Mouse (Mus musculus) layer of hippocampus, postnatal 14 days (tissue): ENCODE measurements at regions not wholly inside any gene's neighbourhood (a gene's known extent, or its start where the extent isn't known, plus 50 kb on each side); places are given as distances from the start of the nearest gene placed in this dataset.
A peak's percentile ranks its signal among the peaks of the same experiment; 100 is the strongest.
"Not testable (repeated sequence)": the region's sequence is repeated elsewhere in the genome, so short reads cannot be mapped to it uniquely, and the experiment has no call there.

Experiments used
- DNase-seq, 2 experiments: peaks; one replicate each; pipeline ENCODE4 v3.0.0; 2021 to 2022; ENCODE audit warnings: low spot score in 2 of 2, mixed read lengths in 1 of 2

DNA sequence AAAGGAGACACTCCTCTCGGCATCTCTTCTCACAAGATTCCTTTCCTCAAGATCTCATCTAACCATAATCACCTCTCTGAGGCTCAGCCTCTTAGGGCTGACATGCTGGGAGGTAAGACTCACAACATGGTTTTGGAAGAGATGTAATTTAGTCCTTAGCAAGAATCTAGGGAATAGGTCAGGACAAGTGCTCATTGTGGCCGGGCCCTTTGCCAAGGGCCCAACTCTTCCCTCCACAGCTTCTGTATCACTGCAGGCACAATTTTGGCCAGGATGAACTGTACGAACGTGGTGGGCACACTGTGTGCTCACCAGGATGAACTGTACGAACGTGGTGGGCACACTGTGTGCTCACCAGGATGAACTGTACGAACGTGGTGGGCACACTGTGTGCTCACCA lies 154.0 kb upstream of the Hs6st1 start:
- not testable (repeated sequence) for DNase-seq

DNA sequence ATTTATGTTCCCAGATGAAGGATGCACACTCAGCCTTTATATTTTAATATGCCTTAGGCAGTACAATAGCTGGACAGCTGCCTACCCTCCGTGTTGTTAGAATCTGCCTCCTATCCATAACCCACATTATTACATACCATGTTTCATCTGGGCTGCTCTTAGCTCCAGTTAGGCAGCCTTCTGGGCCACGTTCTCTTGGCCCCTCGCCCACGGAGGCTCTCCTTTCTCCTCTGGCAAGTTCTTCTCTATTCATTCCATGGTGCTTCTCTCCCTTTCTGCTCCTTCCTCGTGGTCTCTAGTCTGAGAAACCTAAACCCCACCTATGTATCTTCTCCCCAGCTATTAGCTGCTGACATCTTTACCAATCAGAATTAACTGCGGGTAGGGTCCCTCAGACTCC lies 152.7 kb upstream of the Hs6st1 start:
- DNase-seq, result no peak

DNA sequence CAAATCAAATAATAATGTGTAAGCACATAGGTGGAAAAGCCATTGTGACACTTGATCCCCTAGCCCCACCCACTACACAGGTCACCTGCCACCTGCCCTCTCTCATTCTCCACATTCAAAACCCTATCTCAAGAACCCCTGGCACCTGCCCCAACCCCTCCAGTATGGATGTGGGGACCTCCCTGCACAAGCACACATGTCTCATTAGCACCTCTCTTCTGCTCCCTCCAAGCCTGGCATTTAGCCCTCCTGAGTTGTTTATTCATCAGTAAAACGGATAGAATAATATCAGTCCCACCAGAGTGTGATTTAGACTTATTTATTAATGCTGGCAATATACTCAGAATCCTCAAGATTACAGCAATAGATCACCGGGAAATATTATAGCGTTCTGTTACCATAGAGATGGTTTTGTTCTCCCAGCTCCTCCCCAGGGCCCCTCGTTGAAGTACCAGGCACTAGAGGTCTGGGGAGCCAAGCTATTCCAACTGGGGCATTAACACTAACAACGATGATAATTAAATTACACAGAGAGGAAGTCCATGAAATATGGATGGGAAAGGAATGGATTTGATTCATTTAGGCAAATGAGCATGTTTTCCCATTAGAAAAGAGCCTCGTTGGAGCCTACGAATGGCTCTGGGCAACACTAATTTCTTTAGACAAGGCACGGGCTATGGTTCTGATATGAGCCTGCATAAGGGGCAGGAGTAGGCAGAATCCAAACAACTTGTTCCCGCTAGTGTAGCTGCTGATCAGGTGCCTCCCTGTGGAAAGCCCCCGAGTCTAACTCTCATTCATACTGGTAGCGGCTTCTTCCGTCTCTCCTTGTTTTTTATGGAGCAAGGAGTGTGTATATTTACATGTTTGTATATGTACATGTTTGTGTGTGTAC lies 148.1 kb upstream of the Hs6st1 start:
- DNase-seq, result peak in 1 of 2 experiments; percentile 41

DNA sequence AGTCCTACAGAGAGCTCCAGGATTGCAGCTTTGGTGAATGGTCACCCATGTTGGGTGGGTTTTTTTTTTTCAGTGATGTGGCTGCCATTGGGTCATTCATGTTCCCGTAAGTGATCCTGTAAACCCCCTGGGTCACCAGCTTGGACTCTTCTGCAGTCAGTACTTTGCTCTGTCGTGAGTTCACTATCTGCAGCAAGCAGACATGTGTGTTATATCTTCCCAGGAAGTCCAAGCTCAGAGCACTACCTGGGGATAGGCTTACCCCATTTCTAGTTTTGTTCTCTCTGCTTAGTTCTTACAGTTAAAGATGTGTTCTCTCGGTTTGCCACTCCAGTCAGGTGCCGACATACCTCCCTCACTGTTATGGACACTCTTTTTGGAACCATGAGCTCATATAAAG lies 143.4 kb upstream of the Hs6st1 start:
- no peak for DNase-seq

DNA sequence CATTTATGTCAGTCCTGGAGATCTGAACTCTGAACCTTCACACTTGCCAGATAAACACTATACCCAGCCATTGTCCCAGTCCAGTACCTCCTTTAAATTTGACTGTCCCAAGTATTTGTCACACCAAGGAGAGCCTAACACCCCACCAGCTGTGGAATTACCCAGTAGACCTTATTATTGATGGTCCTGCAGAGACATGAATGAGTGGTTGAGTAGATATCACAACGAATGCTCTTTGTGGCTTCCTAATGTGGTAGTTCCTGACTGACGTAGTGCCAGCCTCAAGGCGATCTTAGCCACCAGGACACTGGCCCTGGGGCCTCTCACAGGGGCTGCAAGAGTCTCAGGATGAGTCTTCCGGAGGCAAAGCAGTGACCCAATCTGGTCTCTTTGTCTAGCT lies 142.9 kb upstream of the Hs6st1 start:
- no peak for DNase-seq

DNA sequence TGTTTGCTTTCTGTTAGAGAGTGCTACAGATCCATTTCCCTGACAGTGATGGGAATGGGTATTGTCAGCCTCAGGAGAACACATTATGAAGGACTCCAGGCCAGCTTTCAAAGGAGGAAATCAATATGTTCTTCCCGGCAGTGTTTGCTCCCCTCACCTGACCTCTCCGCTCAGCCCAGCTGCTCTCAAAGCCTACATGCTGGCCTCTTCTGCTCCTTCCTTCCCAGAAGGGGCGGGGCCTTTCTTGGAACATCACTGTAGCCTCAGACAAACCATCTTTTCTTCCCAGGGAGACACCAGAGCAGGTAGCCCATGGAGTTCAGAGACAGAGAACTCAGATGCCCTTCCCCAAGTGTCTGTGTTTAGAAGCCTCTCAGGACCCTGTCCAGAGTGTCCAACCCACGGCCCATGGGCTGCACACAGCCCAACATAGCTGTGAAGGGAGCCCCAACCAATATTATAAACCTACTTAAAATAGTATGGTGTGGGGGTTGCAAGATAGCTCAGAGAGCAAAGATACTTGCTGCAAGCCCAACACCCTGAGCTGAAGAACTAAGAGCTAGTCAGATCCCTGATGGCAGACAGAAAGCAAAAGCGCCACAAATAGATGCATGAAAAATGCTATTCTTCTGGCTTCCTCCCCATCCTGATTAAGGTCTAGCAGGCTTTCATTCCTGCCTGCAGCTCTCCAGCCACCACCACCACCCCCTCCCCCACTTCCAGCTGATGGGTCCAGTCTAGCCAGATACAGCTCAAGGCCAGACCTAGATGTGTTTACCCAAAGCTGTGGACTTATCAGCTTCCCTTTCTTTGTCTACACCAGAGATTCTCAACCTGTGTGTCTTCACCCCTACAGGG lies 141.8 kb upstream of the Hs6st1 start:
- no peak for DNase-seq

DNA sequence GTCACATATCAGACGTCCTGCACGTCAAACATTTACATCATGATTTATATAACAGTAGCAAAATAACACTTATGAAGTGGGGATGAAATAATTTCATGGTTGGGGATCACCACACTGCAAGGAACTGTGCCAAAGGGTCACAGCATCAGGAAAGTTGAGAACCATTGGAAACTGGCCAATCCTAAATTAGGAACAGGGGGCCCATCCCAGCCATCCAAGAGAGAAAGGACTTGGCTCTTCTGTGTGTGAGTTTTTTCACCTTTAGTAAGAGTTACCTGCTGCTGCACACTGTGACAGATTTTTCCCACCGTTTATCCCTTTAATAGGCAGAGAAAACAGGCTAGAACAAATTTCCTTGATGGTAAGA lies 141.2 kb upstream of the Hs6st1 start:
- no peak for DNase-seq

DNA sequence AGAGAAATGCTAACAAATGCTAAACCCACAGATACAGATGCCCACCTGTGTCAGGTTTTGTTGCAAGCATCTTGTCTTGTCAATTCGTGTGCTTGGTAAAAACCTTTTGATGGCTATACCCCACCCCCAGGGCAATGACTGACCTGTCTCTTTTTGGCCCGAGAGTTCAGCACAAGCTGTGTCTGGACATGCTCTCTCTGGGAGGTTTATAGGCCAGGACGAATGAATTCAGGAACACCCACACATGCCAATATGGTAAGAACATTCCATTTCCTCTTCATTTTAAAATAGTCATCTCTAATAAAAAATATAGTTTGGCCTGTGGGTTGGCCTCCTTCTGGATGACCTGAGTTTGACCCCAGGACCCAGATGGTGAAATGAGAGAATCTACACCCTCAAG lies 137.8 kb upstream of the Hs6st1 start:
- DNase-seq, result no peak

DNA sequence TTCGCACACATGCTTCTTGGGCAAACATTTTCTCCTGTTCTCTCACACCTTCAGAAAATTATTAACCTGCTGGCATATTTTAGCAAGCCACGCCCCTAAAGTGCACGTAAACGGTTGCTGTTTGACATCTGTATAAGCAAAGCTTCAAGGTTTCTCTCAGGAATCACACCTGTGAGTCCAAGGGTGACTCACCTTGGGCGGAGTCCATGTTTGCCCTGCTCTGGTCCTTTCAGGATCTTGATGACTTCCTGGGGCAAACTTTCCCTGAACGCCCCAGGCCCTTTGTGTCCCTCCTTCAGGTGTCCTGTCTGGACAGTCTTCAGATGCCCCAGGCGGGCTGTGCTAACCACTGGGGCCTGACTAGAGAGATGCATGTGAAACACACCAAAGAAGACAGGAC lies 137.1 kb upstream of the Hs6st1 start:
- DNase-seq, result no peak

DNA sequence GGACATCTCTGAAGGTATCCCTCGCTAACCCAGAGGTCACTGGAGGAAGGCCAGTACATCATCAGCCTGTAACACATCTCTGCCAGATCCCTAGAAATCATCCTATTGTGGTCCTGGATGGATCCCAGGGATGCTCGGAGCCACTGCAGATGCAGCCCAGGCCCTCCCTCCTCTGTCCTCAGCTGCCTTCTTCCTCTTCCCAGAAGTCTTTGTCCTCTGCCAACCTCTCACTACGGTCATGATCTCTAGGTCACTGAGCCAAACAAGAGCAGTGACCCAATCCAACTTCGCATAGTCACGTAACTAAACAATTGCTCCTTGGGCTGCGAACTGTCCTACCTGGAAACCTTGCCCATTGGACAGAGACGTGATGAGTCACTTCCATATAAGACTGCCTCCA lies 134.7 kb upstream of the Hs6st1 start:
- DNase-seq, result no peak

DNA sequence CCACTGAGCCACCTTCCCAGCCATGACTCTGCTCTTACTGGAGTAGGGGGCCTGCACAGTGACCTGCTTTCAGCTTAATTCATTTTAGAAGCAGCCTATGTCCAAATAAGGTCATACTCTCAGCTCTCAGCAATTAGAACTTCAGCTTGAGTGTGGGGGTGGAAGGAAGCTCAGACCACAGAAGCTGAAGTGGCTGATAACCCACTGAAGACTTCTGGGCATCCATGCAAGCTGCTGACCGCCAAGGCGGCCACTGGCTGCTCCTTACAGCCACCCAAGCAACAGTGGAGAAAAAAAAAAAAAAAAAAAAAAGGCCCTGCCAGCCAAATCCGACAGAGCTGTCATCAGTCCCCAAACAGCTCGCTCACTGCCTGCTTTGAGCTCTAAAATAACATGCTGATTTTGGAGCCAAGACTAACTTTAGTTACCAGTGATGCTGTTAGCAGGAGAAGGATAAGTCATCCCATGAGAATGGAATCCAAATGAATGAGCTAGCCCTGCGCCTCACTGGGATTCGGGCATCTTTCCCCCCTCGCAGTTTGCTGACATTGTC lies 133.0 kb upstream of the Hs6st1 start:
- peak in 1 of 2 experiments; percentile 60 for DNase-seq

DNA sequence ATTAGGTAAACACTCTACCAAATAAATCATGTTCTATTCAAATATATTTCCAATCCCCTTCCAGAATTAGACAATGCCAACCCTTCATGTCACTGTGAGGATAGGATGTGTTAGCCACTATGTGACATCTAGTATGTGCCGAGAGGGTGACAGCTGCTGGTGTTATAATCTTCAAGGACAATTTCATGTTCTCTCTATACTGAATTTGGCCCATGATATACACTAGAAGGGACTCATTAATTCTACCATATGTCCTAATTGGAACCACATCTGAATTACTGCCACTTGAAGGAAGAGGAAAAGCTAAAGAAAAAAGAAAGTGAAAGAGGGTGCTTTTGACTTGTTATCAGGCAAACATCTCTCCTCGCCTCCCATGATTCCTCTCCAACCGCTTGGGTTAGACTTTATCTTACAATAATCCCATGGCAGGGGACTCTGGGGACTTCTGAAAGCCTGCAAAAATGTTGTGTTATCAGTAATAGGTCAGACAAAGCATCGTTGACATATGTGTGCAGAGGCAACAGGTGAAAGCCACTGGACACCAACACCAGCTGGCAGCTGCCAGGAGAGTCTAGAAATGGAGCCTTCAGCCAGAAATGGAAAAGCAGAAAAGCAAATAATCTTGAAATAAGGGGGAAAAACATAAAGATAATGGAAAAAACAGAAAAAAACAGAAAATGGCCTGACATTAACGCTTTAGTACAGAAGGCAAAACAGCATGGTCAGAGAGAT lies 131.7 kb upstream of the Hs6st1 start:
- DNase-seq, result no peak

DNA sequence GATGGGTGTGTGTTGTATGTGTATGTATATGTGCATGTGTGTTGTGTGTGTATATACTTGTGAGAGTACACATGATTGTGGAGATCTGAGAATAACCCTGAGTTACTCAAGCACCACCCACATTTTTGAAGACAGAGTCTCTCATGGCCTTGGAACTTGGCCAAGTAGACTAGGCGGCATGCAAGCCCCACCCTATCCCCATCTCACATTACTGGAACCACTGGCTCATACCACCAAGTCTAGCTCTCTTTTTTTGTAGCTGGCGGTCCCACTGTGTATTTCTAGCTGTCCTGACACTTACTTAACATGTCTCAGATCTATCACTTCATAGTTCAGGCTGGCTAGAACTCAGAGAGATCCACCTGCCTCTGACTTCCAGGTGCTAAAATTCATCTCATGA lies 128.0 kb upstream of the Hs6st1 start:
- no peak for DNase-seq

DNA sequence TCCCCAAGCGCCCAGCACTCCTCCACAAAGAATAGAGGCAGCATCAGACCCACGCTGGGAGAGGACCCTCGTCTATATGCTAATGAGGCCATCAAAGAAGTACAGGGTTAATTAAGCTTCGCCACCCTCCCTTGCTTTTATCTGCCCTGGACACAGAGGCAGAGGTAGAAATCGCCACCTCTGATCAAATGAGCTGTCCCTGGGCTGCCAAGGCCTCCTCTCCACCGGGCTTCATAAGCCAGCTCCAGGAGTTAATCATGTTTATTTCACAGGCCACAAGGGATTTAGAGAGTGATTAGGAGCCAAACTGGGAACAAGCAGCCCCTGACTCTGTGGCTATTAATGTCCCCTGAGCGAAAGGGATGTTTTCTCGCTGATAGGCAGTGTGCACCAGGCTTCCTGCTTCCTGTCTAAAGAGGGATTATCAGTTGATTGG lies 126.5 kb upstream of the Hs6st1 start:
- DNase-seq, result no peak

DNA sequence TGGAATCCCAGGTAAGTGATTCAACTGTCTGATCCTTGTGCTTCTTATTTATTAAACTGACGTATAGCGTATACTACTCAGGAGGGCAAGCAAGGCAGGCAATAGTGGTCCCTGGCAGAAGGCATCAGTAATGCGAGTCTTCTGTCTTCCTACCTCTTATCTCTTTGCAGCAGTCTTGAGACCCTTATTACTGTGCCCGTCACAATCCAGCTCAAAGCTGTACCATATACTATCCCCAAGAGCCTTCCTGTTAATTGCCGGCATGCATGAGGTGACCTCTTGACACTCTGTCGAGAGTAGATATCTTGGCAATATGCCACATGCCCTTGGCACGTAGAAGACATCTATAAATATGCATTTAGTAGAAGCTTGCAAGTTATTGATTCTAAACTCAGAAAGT lies 126.0 kb upstream of the Hs6st1 start:
- no peak for DNase-seq

DNA sequence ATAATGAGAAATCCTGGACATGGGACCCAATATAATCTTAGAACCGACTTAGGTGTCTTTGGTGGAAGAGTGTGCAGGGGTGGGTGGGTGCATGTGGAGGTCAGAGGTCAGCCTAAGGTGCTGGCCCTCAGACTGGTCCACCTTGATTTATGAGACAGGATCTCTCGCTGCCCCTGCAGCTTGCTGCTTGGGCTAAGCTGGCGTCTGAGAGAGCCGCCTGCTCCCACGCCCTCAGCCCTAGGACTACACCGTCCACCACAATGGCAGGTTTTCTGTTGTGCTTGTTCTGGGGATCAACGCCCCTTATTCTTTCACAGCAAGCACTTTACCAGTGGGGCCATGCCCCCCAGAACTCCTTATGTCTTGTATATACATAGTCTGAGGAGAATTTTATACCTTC lies 124.4 kb upstream of the Hs6st1 start:
- no peak for DNase-seq

DNA sequence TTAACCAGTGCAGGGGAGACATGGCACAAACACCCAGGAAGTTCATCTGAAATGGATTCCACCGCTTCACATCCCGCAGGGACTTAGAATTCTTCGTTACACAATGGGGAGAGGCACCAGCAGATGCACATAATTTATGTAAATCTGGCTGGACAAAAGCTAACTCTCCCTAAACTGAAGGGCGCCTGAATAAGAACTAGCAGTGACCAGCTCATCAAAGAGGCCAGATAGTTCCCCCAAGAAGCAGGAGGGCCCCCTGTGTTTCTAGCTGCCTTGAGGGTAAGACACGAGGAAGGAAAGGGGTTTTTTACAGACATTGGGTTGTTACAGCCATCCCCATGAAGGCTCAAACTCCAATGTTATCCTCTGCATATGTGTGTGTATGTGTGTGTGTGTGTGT lies 123.8 kb upstream of the Hs6st1 start:
- no peak for DNase-seq

DNA sequence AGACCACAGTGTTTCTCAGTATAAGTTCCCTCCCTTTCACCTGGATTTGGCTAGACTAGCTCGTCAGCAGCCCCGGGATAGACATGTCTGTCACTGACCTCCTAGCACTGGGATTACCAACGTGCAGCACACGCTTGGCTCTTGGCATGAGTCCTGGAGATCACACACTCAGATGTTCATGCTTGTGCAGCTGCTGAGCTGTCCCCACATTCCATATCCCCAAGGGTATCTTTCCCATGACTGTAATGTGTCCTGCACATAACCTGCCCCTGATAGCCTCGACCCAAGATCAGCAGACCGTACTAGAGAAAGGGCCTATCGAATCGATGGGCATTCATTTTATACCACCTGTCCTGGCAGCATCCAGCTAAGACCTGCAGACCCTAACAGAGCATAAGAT lies 123.4 kb upstream of the Hs6st1 start:
- DNase-seq, result no peak

DNA sequence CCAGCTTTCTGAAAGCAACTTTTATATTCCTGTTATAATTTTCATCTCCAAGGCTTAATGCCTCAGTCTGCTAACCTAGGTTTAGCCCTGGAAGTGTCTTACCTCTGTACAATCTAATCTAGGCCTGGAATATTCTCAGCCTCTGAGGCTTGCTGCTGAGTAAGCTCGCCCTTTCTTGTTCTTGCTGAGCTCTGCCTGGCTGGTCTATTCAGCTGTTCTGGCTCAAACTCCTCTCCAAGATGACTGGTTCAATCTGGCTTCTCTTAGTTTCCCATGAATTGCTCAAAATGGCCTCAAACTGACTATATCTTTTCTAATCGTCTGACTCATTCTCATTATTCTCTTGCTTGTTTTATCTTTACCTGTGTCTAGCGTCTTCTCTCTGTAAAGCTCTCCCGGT lies 122.6 kb upstream of the Hs6st1 start:
- DNase-seq, result peak in 1 of 2 experiments; percentile 14

DNA sequence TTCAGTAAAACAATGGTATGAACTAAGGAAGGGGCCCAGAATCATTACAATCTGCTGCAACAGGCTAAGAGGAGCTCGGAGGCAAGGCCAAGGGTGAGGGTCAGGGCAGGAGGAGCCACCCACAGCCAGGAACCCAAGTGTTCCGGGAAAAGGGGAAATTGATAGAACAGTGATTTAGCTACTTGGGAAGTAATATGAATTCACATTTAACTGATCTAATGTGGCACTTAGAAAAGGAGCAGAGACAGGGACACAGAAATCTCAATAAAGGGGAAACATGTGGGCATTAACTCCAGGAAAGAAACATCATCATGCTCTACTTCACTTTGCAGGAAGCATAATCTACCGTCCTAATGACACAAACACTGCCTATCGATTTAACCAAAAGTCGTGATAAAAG lies 120.1 kb upstream of the Hs6st1 start:
- no peak for DNase-seq

DNA sequence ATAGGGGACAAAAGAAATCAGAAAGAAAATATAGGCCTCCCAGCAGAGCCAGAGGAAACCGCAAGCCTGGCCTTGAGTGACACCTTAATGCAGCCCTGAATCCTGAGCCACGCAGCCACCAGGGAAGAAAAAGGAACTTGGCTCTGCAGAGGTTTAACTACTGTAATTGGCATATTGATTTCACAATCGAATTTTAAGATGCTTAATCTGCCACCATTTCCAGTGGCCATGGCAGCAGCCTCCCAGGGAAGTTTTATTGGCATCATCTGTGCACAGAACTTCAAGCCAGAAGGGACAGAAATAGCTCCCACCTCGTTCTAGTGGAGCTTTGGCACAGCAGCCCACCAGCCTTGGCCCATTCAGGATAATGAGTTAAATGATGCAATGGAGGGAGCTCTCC lies 117.1 kb upstream of the Hs6st1 start:
- DNase-seq, result peak; percentile 36 to 68
